ENCODE assay signal across 9 mouse cellular contexts in the genomic region with DNA sequence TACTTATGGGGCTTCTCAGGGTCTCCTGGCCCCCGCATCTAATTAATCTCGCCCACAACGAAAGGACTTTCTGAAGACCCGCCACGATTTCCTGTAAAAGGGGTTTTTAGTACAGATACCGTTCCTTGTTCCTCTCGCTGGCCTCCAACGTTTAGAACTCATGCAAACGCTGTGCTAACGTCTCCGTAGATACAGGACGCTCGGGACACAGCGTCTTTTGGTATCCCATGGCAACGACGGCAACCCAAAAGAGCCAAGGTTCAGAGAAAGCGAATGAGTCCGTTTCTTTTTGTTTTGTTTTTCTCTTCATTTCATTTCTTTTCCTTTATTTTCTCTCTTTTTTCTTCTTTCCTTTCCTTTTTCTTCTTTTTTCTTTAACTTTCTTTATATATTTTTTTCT. TPM values are rescaled to one million over a fixed set of nuclear protein-coding genes. Genes with fewer than 3 reads are reported as not detected.
DNase-seq lines count a peak whose midpoint lies in the region; ATAC-seq and TF ChIP-seq lines count a peak whose summit lies in the region.
"Had no signal": no experiment of that assay in that cellular context is flagged by ENCODE, and none has a peak within 500 bp of the region (broad histone marks: within the 10 kb centered on the region; RNA-seq: fewer than 3 reads in every experiment).

A gene (minus strand): TSS at position 198 of the 400 bp plus-strand sequence.

- H3K36me3 ChIP-seq in embryonic facial prominence, embryonic 15.5 days: no peaks in the 10 kb centered on the region
- no peaks in the 10 kb centered on the region for H3K36me3 ChIP-seq in neural tube, embryonic 12.5 days

- no peak for ATAC-seq in embryonic facial prominence, embryonic 15.5 days (ENCODE audit: insufficient number of reproducible peaks, low FRiP score, low TSS enrichment, low read depth)
- no peak for ATAC-seq in neural tube, embryonic 12.5 days (ENCODE audit: low FRiP score, low read depth)
- no peak for ATAC-seq in monocyte, adult 5-6 weeks (replicated peaks; ENCODE audit: insufficient number of reproducible peaks, low FRiP score, low TSS enrichment, poor library complexity, severe bottlenecking)

- TF ChIP-seq CTCF in lung, adult 2 months (IDR thresholded peaks at IDR 0.05; ENCODE audit: insufficient read depth, low read length): no peak

- H3K27ac ChIP-seq in embryonic facial prominence, embryonic 15.5 days (replicated peaks): no peak within 1 kb of the TSS
- no peak within 1 kb of the TSS for H3K27ac ChIP-seq in neural tube, embryonic 12.5 days
- H3K27ac ChIP-seq: liver, embryonic 14.5 days had no signal

- H3K4me2 ChIP-seq in embryonic facial prominence, embryonic 15.5 days (replicated peaks): peak within 1 kb of the TSS; percentile 36
- peak within 1 kb of the TSS; percentile 65 for H3K4me2 ChIP-seq in neural tube, embryonic 12.5 days (replicated peaks)

- DNase-seq in lung, adult 2 months: no peak
- DNase-seq in lung, postnatal 25 days (ENCODE audit: low spot score): no peak
- peak; percentile 64 for DNase-seq in kidney, adult 11 months
- DNase-seq in left cerebral cortex, postnatal 36 days (ENCODE audit: low spot score in 2 of 2): peak; percentile 75 to 76
- no peak for DNase-seq in T-cell, adult 2 months (ENCODE audit: low spot score)

- no peak within 1 kb of the TSS for H3K4me3 ChIP-seq in lung, adult 2 months (replicated peaks; ENCODE audit: extremely low read depth, low read depth, low read length)
- peak within 1 kb of the TSS; percentile 27 for H3K4me3 ChIP-seq in embryonic facial prominence, embryonic 15.5 days (replicated peaks)
- H3K4me3 ChIP-seq in neural tube, embryonic 12.5 days: peak within 1 kb of the TSS; percentile 26; the same call in 1 of the 2 replicates

- H3K9ac ChIP-seq in embryonic facial prominence, embryonic 15.5 days: no peak within 1 kb of the TSS
- H3K9ac ChIP-seq in neural tube, embryonic 12.5 days: no peak within 1 kb of the TSS
- H3K9ac ChIP-seq: liver, embryonic 14.5 days had no signal

- peaks cover 51% of the 10 kb centered on the region for H3K27me3 ChIP-seq in embryonic facial prominence, embryonic 15.5 days
- peaks cover 17% of the 10 kb centered on the region; the same call in 1 of the 2 replicates for H3K27me3 ChIP-seq in neural tube, embryonic 12.5 days (replicated peaks)

- TF ChIP-seq POLR2A in lung, adult 2 months (IDR thresholded peaks at IDR 0.05; ENCODE audit: borderline replicate concordance, extremely low read depth, low read depth, low read length): no peak; the same call in 1 of the 2 replicates

- WGBS in lung, adult 2 months: 3% methylated on average over 18 of the region's 18 CpGs
- WGBS in embryonic facial prominence, embryonic 15.5 days: 1% methylated on average over 18 of the region's 18 CpGs
- WGBS in neural tube, embryonic 12.5 days: 2% methylated on average over 18 of the region's 18 CpGs

- intact Hi-C loops in left cerebral cortex, postnatal 36 days (cut with DNase I): no loop called here

- H3K9me3 ChIP-seq in embryonic facial prominence, embryonic 15.5 days (replicated peaks): no peaks in the 10 kb centered on the region
- no peaks in the 10 kb centered on the region for H3K9me3 ChIP-seq in neural tube, embryonic 12.5 days

- 0 out of 2 replicates have a peak, but pooled peaks cover 3% of the 10 kb centered on the region for H3K4me1 ChIP-seq in lung, adult 2 months (ENCODE audit: control insufficient read depth, insufficient read depth, low read length)
- H3K4me1 ChIP-seq in embryonic facial prominence, embryonic 15.5 days: no peaks in the 10 kb centered on the region
- H3K4me1 ChIP-seq in neural tube, embryonic 12.5 days: no peaks in the 10 kb centered on the region

RNA-seq across cellular contexts. Expression of the gene that starts here (rescaled TPM):
- 23.0 and 27.7 TPM in 2 replicates for polyA plus RNA-seq in lung, adult 2 months (2012; rRNA removed)
- polyA plus RNA-seq in embryonic facial prominence, embryonic 15.5 days (2015; fragmentation: Nextera tagmentation; extraction: Ambion mirVana): 2.2 and 4.1 TPM in 2 replicates
- total RNA-seq in left cerebral cortex, postnatal 36 days (2021): 1 to 10 TPM; 1.7 to 2.6 TPM
- 0.08 TPM in 1 of 2 replicates, not detected in the other for polyA plus RNA-seq in neural tube, embryonic 12.5 days (2016; fragmentation: Nextera tagmentation; extraction: Ambion mirVana)
- not detected in 3 replicates for total RNA-seq in monocyte, adult 5-6 weeks (2017)

Comparison
In these comparisons a context has a peak if more than half of its experiments do, and no peak if none do; other contexts are left out.
1. DNase-seq: peak in kidney, adult 11 months (single experiment) and left cerebral cortex, postnatal 36 days (2 of 2); none in lung, adult 2 months (single experiment), lung, postnatal 25 days (single experiment) and T-cell, adult 2 months (single experiment).